Mouse (Mus musculus) erythroblast, embryonic 14.5 days (primary cell): ENCODE measurements around the gene Hdhd5. TPM values are rescaled to one million over a fixed set of nuclear protein-coding genes. Genes with fewer than 3 reads are reported as not detected.

Experiments used
- H3K27me3 ChIP-seq: 2 replicates; pipeline ENCODE4 v1.6.1; 2012; ENCODE audit warnings: inconsistent platforms; ENCODE audit not compliant: control insufficient read depth
- H3K36me3 ChIP-seq: 2 replicates; pipeline ENCODE4 v1.6.1; 2012; ENCODE audit warnings: mild to moderate bottlenecking, inconsistent platforms; ENCODE audit not compliant: control insufficient read depth
- H3K4me1 ChIP-seq: 2 replicates; pipeline ENCODE4 v1.6.1; 2012; ENCODE audit warnings: inconsistent platforms; ENCODE audit not compliant: control insufficient read depth
- H3K4me3 ChIP-seq: replicated peaks from 2 replicates; pipeline ENCODE3; 2012; ENCODE audit warnings: moderate library complexity, mild to moderate bottlenecking, inconsistent platforms
- H3K9me3 ChIP-seq: 2 replicates; pipeline ENCODE4 v1.6.1; 2012; ENCODE audit warnings: low read length, inconsistent platforms, mixed read lengths; ENCODE audit not compliant: control insufficient read depth
- GATA1 ChIP-seq: IDR thresholded peaks from 2 replicates; pipeline ENCODE4 v1.6.1; 2012; ENCODE audit warnings: low read length, inconsistent platforms, mixed read lengths
- TAL1 ChIP-seq: IDR thresholded peaks from 3 replicates; pipeline ENCODE4 v1.6.1; 2012; ENCODE audit warnings: low read length, inconsistent platforms, mixed read lengths
- polyA plus RNA-seq: library from polyadenylated mRNA; stranded (reverse); fragments of >175 nt; gene quantifications from 2 replicates; pipeline ENCODE4 v1.2.3, GENCODE M21; 2012

The Hdhd5 gene
- polyA plus RNA-seq, 1 experiment = 0.78 TPM

DNA sequence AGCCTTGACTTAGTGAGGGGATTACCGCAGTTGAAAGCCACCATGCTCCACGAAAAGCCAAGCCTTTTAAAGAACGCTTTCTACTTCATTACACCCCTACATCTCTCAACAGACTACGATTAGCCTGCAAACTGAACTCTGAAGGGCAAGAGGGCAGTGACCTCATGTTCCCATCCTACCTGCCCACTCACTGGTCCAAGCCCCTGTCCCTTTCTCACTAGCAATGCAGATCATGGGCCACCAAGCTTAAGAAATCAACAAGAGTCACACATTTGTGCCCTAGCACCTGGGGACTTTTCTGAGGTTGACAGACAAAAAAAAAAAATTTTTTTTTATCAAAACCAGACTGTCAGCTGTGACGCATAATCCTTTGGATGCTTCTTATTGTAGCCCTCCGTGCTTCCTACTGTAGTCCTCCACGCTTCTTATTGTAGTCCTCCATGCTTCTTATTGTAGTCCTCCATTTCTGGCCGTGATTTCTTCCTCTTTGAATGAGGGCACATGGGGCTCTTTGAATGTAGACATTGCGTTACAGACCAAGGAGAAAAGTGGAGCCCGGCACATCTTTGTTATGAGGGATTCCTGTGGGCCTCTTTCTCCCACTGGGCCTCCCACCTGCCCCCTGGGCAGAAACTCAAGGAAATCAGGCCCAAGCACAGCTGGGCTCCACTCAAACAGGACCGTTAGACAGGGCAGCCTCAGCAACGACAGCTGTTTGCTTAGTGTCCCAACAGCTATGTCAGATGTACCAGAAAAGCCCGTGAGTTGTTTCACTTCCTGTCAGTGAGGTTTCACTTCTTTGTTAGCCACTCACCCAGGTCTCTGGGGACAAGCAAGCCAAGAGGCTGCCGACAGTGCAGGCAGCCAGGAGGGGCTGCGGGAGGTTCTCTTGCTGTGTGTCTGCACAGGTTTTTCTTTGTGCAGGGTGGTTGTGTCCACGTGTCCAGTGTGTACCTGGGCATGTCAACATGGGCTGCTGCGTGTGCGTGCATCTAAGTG is 36.1 kb upstream of the Hdhd5 start:
- Histone ChIP-seq H3K9me3 (no peaks in the 10 kb centered on the region), H3K36me3 (no peaks in the 10 kb centered on the region), H3K27me3 (no peaks in the 10 kb centered on the region), H3K4me1 (peaks cover 20% of the 10 kb centered on the region), H3K4me3 (no peak overlapping the region)
- TF ChIP-seq GATA1 (no peak), TAL1 (no peak)

DNA sequence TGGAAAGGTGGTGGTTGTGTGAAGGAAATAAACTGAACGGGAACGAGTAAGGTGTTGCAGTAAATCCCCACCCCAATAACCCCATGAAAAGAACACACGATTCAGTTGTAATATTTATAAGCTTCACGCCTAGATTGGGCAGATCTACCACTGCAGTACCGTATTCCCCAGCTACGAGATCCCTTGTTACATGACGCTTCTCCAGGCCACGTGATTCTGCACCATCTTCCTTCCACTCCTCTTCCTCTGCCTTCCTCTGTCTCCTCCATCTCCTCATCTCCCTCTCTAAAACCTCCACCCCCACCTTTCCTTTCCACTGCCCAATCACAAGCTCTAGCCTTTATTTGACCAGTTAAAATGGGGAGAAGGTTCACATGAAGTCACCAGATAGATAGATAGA is 25.5 kb upstream of the Hdhd5 start:
- TF ChIP-seq GATA1 (no peak), TAL1 (no peak)
- peaks cover 43% of the 10 kb centered on the region for H3K4me1 ChIP-seq
- H3K36me3 ChIP-seq = no peaks in the 10 kb centered on the region
- H3K4me3 ChIP-seq = peak overlapping the region; percentile 17
- H3K27me3 ChIP-seq = no peaks in the 10 kb centered on the region
- no peaks in the 10 kb centered on the region for H3K9me3 ChIP-seq

DNA sequence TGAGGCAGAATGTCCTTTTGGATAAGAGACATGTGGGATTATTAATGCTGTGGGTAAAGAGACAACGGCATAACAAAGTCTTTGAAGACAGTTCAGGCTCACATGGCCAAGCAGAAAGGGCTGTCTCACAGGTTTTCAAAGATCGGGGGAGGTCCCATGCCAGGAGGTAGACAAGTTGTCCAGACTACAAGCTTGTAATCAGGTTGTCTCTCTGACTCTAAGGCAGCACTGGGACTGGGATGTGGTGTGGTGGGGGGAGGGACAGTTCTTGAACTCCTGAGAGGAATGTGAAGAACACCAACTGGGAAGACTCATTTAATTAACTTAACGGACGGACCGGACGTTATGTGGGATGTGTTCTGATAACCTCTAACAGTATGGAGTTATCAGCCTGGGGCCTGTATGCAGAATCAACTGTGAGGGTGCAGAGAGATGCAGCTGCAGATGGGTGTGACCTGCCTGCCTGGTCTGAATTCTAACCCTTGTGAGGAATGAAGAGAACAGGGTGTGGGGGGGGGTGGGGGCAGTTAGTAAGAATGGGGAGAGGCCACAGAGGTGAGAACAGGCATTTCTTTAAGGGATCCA is 25.0 kb upstream of the Hdhd5 start:
- Histone ChIP-seq H3K4me3 (peak overlapping the region; percentile 13), H3K27me3 (no peaks in the 10 kb centered on the region), H3K36me3 (no peaks in the 10 kb centered on the region), H3K9me3 (no peaks in the 10 kb centered on the region), H3K4me1 (peaks cover 47% of the 10 kb centered on the region)
- TF ChIP-seq TAL1 (no peak), GATA1 (no peak)

DNA sequence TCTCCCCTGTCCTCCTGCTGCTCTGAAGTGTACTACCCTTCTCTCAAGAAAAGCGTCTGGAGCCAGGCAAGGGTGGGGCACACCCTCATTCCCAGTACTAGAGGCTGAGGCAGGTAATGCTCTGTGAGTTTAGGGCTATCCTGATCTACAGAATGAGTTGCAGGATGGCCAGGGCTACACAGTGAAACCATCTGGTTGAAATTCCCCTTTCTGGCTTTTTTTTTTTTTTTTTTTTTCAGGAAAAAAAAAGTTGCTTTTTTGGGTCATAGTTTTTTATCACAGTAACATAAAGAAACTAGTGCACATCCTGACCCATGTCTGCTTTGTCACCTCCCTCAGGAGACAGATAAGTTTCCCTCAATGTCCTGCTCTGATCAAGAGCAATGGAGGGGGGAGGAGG is 24.0 kb upstream of the Hdhd5 start:
- H3K4me1 ChIP-seq = peaks cover 55% of the 10 kb centered on the region
- TF ChIP-seq GATA1 (no peak), TAL1 (no peak)
- no peak overlapping the region for H3K4me3 ChIP-seq
- no peaks in the 10 kb centered on the region for H3K36me3 ChIP-seq
- no peaks in the 10 kb centered on the region for H3K9me3 ChIP-seq
- no peaks in the 10 kb centered on the region for H3K27me3 ChIP-seq

DNA sequence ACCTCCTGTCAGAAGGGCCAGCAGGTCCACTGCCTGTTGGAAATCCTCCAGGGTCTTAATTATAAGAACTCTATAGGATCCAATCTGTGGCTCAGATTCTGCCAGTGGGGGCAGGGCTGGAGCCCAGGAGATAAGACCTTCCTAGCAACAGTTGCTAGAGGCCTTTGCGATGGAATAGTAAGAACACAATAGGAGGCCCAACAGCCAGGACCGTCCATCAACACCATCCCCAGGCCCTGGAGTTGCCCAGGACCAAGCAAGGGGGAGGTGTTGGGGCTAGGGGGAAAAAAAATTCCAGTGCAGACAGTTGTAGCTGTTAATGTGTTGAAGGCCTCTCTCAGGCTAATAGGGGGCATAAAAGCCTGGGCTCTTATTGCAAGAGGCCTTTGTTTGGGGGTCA is 19.1 kb upstream of the Hdhd5 start:
- no peaks in the 10 kb centered on the region for H3K27me3 ChIP-seq
- H3K9me3 ChIP-seq = no peaks in the 10 kb centered on the region; the same call in 1 of the 2 replicates
- no peak overlapping the region for H3K4me3 ChIP-seq
- peaks cover 36% of the 10 kb centered on the region for H3K4me1 ChIP-seq
- no peak for TF ChIP-seq GATA1
- no peak for TF ChIP-seq TAL1
- H3K36me3 ChIP-seq = no peaks in the 10 kb centered on the region

DNA sequence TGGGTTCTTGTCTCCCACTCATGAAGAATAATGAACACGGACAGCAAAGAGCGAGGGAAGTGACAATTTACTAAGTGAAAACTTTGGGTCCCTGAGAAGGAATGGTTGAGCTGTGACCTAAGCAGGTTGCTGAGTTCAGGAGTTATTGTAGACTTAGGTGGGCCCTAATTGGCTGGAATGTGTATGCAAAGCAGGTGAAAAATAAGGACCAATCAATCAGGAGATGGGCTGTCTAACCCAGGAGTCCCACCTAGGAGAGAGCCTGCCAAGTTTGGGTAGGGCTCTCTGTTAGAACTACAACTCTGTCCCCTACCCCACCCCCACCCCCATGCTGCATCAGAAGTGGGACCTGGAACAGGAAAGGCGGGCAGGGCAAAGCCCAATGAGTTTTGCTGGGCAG is 17.5 kb upstream of the Hdhd5 start:
- no peaks in the 10 kb centered on the region for H3K36me3 ChIP-seq
- H3K27me3 ChIP-seq = no peaks in the 10 kb centered on the region
- TF ChIP-seq GATA1 = no peak
- TF ChIP-seq TAL1 = no peak
- peaks cover 3% of the 10 kb centered on the region; the same call in 1 of the 2 replicates for H3K9me3 ChIP-seq
- no peak overlapping the region for H3K4me3 ChIP-seq
- H3K4me1 ChIP-seq = peaks cover 26% of the 10 kb centered on the region

DNA sequence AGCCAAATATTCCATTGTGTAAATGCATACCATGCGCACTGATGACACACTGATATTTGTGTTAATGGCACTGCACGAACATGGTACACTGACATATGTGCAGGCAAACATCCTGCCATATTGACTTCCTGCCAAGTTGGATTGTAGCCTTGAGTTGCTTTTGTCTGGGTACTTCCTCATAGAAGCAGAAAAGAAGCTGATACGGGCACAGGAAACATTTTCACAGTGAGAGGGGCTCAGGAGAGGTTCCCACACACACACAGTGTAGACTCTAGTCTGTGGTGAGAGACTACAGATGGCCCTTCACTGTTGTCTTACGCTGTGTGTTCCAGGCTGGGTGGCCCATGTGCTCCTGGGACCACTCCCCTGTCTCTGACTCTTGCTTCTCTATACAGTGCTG is 15.9 kb upstream of the Hdhd5 start:
- no peaks in the 10 kb centered on the region for H3K36me3 ChIP-seq
- H3K4me3 ChIP-seq = no peak overlapping the region
- H3K9me3 ChIP-seq = peaks cover 3% of the 10 kb centered on the region; the same call in 1 of the 2 replicates
- peaks cover 24% of the 10 kb centered on the region for H3K4me1 ChIP-seq
- H3K27me3 ChIP-seq = no peaks in the 10 kb centered on the region
- TF ChIP-seq GATA1 = no peak
- no peak for TF ChIP-seq TAL1

DNA sequence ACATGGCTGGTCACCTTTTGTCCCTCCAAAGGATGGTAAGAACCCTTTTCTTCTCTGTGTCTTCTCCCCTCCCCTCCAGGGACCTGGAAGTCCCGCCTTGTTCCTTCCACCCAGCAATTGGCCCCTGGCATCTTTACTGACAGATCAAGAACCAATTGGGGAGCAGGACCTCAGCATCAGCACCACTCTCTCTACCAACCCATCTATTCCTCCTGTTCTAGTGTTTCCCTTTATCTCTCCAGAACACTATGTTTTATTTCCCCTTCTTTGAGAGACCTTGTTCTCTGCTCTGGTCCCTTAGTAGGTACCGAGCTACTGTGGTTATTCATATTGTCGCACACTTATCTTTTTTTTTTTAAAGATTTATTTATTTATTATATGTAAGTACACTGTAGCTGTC is 15.2 kb upstream of the Hdhd5 start:
- Histone ChIP-seq H3K4me3 (no peak overlapping the region), H3K36me3 (no peaks in the 10 kb centered on the region), H3K9me3 (peaks cover 3% of the 10 kb centered on the region; the same call in 1 of the 2 replicates), H3K4me1 (peaks cover 21% of the 10 kb centered on the region), H3K27me3 (no peaks in the 10 kb centered on the region)
- TF ChIP-seq GATA1 = no peak
- no peak for TF ChIP-seq TAL1

DNA sequence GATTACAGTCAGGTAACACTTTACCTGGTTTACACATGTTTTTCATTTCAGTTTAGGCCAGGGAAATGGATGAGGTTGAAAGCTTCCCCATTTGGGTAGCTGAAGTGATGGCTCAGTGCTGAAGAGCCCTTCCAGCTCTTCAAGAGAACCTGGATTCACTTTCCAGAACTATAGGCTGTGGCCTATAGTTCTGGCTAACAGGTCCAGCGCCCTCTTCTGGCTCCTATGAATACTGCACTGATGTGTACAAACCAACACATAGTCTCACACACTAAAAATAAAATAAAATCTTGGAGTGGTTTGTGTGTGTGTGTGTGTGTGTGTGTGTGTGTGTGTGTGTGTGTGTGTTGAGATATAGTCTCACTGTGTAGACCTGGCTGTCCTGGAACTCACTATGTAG is 10.9 kb upstream of the Hdhd5 start:
- Histone ChIP-seq H3K36me3 (no peaks in the 10 kb centered on the region), H3K4me1 (peaks cover 15% of the 10 kb centered on the region), H3K9me3 (peaks cover 3% of the 10 kb centered on the region; the same call in 1 of the 2 replicates), H3K4me3 (no peak overlapping the region), H3K27me3 (no peaks in the 10 kb centered on the region)
- TF ChIP-seq TAL1 (no peak), GATA1 (no peak)
